Mouse (Mus musculus) heart, adult 2 months (tissue): ENCODE results near the gene Mup9. TPM values are rescaled to one million over a fixed set of nuclear protein-coding genes. Genes with fewer than 3 reads are reported as not detected.
"Not testable (repeated sequence)": the region's sequence is repeated elsewhere in the genome, so short reads cannot be mapped to it uniquely, and the experiment has no call there.

ENCODE experiments used
- DNase-seq, 2 experiments: peaks; one replicate each; pipeline ENCODE4 v3.0.0; 2021
- H3K27ac ChIP-seq: fragments of 200-600 bp; 2 replicates; pipeline ENCODE4 v1.8.1; 2022
- H3K27me3 ChIP-seq: fragments of 200-500 bp; 2 replicates; pipeline ENCODE4 v1.6.1; 2012; ENCODE audit warnings: mild to moderate bottlenecking, low read length, inconsistent platforms, mixed read lengths; ENCODE audit not compliant: control insufficient read depth, insufficient read depth
- H3K36me3 ChIP-seq: fragments of 200-500 bp; 2 replicates; pipeline ENCODE4 v1.6.1; 2012; ENCODE audit warnings: low read length, inconsistent platforms; ENCODE audit not compliant: control insufficient read depth, insufficient read depth
- H3K4me1 ChIP-seq: fragments of 200-500 bp; 2 replicates; pipeline ENCODE4 v1.6.1; 2011; ENCODE audit warnings: low read length; ENCODE audit not compliant: control insufficient read depth, insufficient read depth
- H3K4me3 ChIP-seq: fragments of 200-600 bp; 2 replicates; pipeline ENCODE4 v1.8.1; 2022
- H3K79me2 ChIP-seq: fragments of 200-500 bp; replicated peaks from 2 replicates; pipeline ENCODE4 v1.6.1; 2012; ENCODE audit warnings: mild to moderate bottlenecking, inconsistent platforms, low read length, moderate library complexity, mixed read lengths; ENCODE audit not compliant: control insufficient read depth, insufficient read depth
- H3K9ac ChIP-seq: fragments of 200-500 bp; 2 replicates; pipeline ENCODE4 v1.6.1; 2012; ENCODE audit warnings: low read depth, mild to moderate bottlenecking, control low read depth, inconsistent platforms, low read length, mixed read lengths
- WGBS: fragments of 180-500 bp; shearing (Covaris S2); methylation state at CpG from one replicate; pipeline ENCODE4 v1.1.7; 2018; 5-methylcytosine and 5-hydroxymethylcytosine counted together
- intact Hi-C: fragments of 180-260 bp; cut with DNase I; formaldehyde crosslinking; loops from one replicate; pipeline ENCODE4 v1.15.1; 2025
- long read RNA-seq: library from polyadenylated mRNA; stranded (forward); transcript quantifications from one replicate; pipeline ENCODE4 v2.0.0, GENCODE M21; 2021
- polyA plus RNA-seq: library from polyadenylated mRNA; depleted of rRNA; stranded (reverse); fragments of >200 nt; gene quantifications from 2 replicates; pipeline ENCODE4 v1.2.3, GENCODE M21; 2012; rRNA removed
- total RNA-seq, 2 experiments: library from RNA; stranded (reverse); gene quantifications; 2 replicates each; pipeline ENCODE4 v1.2.3; 2021

Mup9 gene
- total RNA-seq: not detected
- polyA plus RNA-seq: not detected in 2 replicates
- long read RNA-seq: 0 reads

GRCm38 (mm10) chr4:60421852-60422251 lies at the start of gene Mup9:
Gene Mup9, minus strand, starts transcription at chr4:60421952.
- H3K27me3 ChIP-seq, DNase-seq, intact Hi-C loops, H3K27ac ChIP-seq, H3K79me2 ChIP-seq, H3K4me3 ChIP-seq, H3K4me1 ChIP-seq, H3K9ac ChIP-seq, H3K36me3 ChIP-seq: not testable (repeated sequence)
- WGBS: 73% methylated on average over 3 of the region's 3 CpGs

Other genes with a start within 250 kb of the Mup9 start
- not detected for gene Mup8, start 199.4 kb downstream of the Mup9 start, total RNA-seq
- not detected in 2 replicates for gene Mup8, start 199.4 kb downstream of the Mup9 start, polyA plus RNA-seq
- gene Mup1, start 80.0 kb upstream of the Mup9 start, total RNA-seq: not detected
- gene Mup1, start 80.0 kb upstream of the Mup9 start, polyA plus RNA-seq: not detected in 2 replicates
- not detected for gene Mup10, start 160.2 kb upstream of the Mup9 start, total RNA-seq
- not detected in 2 replicates for gene Mup10, start 160.2 kb upstream of the Mup9 start, polyA plus RNA-seq
- not detected for gene Mup11, start 240.5 kb upstream of the Mup9 start, total RNA-seq
- not detected in 2 replicates for gene Mup11, start 240.5 kb upstream of the Mup9 start, polyA plus RNA-seq